In the genomic region with DNA sequence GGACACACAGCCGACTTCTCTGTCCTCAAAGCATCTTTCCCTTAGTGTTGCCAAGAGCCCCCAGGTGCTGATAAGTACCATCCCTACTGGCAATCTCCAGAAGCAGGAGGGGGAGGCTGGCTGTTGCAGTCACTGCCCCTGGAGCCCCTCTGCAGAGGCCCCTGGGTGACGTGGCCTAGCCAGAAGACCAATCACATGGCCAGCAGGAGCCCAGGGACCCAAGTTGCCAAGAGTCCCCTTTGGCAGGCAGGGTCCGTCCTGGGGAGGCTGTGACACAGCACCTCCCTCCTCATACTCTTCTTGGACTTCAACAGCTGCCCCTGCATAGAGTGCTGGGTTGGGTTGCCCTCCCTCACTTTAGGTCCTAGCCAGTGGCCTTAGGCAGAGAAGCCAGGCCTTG, we compare ENCODE assay signal across 21 mouse cellular contexts. TPM values are rescaled to one million over a fixed set of nuclear protein-coding genes. Genes with fewer than 3 reads are reported as not detected.
"Had no signal": no experiment of that assay in that cellular context is flagged by ENCODE, and none has a peak within 500 bp of the region (broad histone marks: within the 10 kb centered on the region; RNA-seq: fewer than 3 reads in every experiment).

No protein-coding gene starts in this region.

- H3K9ac ChIP-seq: liver, embryonic 13.5 days; midbrain, embryonic 12.5 days had no signal

- H3K9me3 ChIP-seq: liver, embryonic 13.5 days; midbrain, embryonic 12.5 days had no signal

- H3K27ac ChIP-seq: kidney, postnatal 0 days; liver, embryonic 13.5 days; midbrain, embryonic 12.5 days had no signal

- H3K4me2 ChIP-seq: liver, embryonic 13.5 days; midbrain, embryonic 12.5 days had no signal

- ATAC-seq: intestine, embryonic 16.5 days; midbrain, embryonic 16.5 days had no signal

- DNase-seq: kidney, adult 18-20 months; kidney, postnatal 25 days; liver, embryonic 13.5 days; lung, adult 2 months; lung, postnatal 14 days; thymus, postnatal 25 days had no signal

- H3K4me3 ChIP-seq: liver, embryonic 13.5 days; midbrain, embryonic 12.5 days had no signal

RNA-seq across cellular contexts. Expression of a gene that starts 2.0 kb away (rescaled TPM):
- total RNA-seq: megakaryocyte progenitor cell, adult 5-6 weeks; monocyte, adult 5-6 weeks had no signal
- polyA plus RNA-seq: kidney, embryonic 14.5 days; limb, embryonic 11.5 days; liver, embryonic 13.5 days; lung, embryonic 16.5 days; midbrain, embryonic 16.5 days; neural tube, embryonic 11.5 days; stomach, embryonic 14.5 days had no signal

RNA-seq across cellular contexts. Expression of a gene that starts 10.3 kb away (rescaled TPM):
- total RNA-seq: liver, adult 2 months; megakaryocyte progenitor cell, adult 5-6 weeks; megakaryocyte-erythroid progenitor cell, adult 5-6 weeks; monocyte, adult 5-6 weeks had no signal
- polyA plus RNA-seq: large intestine, adult 2 months; liver, adult 2 months; spleen, adult 2 months had no signal
